Mouse (Mus musculus) kidney, adult 2 months (tissue): ENCODE data around the gene Zfp109. TPM values are rescaled to one million over a fixed set of nuclear protein-coding genes. Genes with fewer than 3 reads are reported as not detected.

Source experiments
- DNase-seq: peaks from one replicate; pipeline ENCODE4 v3.0.0; 2021
- H3K27ac ChIP-seq: fragments of 200-500 bp; 2 replicates; pipeline ENCODE4 v1.5.1; 2012; ENCODE audit warnings: low read depth, low read length, control low read depth, inconsistent platforms; ENCODE audit not compliant: insufficient read depth
- H3K27me3 ChIP-seq: fragments of 200-500 bp; replicated peaks from 2 replicates; pipeline ENCODE4 v1.6.1; 2012; ENCODE audit warnings: mild to moderate bottlenecking, moderate library complexity, low read length, inconsistent platforms; ENCODE audit not compliant: control insufficient read depth, insufficient read depth
- H3K36me3 ChIP-seq: fragments of 200-500 bp; 2 replicates; pipeline ENCODE4 v1.6.1; 2012; ENCODE audit warnings: mild to moderate bottlenecking, moderate library complexity, low read length, inconsistent platforms; ENCODE audit not compliant: control insufficient read depth, insufficient read depth
- H3K4me1 ChIP-seq: fragments of 200-500 bp; 2 replicates; pipeline ENCODE4 v1.6.1; 2011; ENCODE audit warnings: low read length; ENCODE audit not compliant: control insufficient read depth, insufficient read depth
- H3K4me3 ChIP-seq: fragments of 200-500 bp; 2 replicates; pipeline ENCODE4 v1.5.1; 2011; ENCODE audit warnings: mild to moderate bottlenecking, low read depth, low read length, control low read depth; ENCODE audit not compliant: insufficient read depth
- CTCF ChIP-seq: fragments of 200-500 bp; conservative IDR thresholded peaks from 2 replicates; pipeline ENCODE4 v1.5.1; 2011; ENCODE audit warnings: low read depth, mild to moderate bottlenecking, control low read depth, low read length, moderate library complexity, mixed read lengths; ENCODE audit not compliant: insufficient read depth, insufficient read length
- POLR2A ChIP-seq: fragments of 200-500 bp; IDR thresholded peaks from one replicate; pipeline ENCODE4 v1.6.1; 2011; ENCODE audit warnings: low read depth, low read length, control low read depth
- WGBS: fragments of 180-500 bp; shearing (Covaris S2); methylation state at CpG from one replicate; pipeline ENCODE4 v1.1.7; 2018; 5-methylcytosine and 5-hydroxymethylcytosine counted together
- polyA plus RNA-seq: library from polyadenylated mRNA; depleted of rRNA; stranded (reverse); fragments of >200 nt; gene quantifications from 2 replicates; pipeline ENCODE4 v1.2.3, GENCODE M21; 2012

Zfp109 gene
- polyA plus RNA-seq, 1 experiment = 1.9 TPM

- DNase-seq = no peak
- Histone ChIP-seq H3K27me3 (no peaks in the 10 kb centered on the region), H3K36me3 (peaks cover 5% of the 10 kb centered on the region), H3K27ac (no peak overlapping the region), H3K4me3 (no peak overlapping the region), H3K4me1 (peaks cover 3% of the 10 kb centered on the region; the same call in 1 of the 2 replicates)
- WGBS = 96% methylated on average over 6 of the region's 6 CpGs
- TF ChIP-seq POLR2A (no peak), CTCF (no peak)
These were observed 33.8 kb upstream of the Zfp109 start for GRCm38 (mm10) chr7:24271191-24271590.

GRCm38 (mm10) chr7:24270288-24270672 is 32.9 kb upstream of the Zfp109 start, which contains the start of gene Zfp93:
Zfp93 (plus strand) TSS chr7:24270420.
- H3K4me1 ChIP-seq = peaks cover 3% of the 10 kb centered on the region; the same call in 1 of the 2 replicates
- H3K27me3 ChIP-seq = no peaks in the 10 kb centered on the region
- TF ChIP-seq CTCF = no peak
- TF ChIP-seq POLR2A = peak; percentile 33
- peak within 1 kb of the TSS; percentile 77 for H3K27ac ChIP-seq
- peak; percentile 94 for DNase-seq
- under 1% methylated on average over 12 of the region's 12 CpGs for WGBS
- peaks cover 5% of the 10 kb centered on the region for H3K36me3 ChIP-seq
- peak within 1 kb of the TSS; percentile 86 for H3K4me3 ChIP-seq

DNA sequence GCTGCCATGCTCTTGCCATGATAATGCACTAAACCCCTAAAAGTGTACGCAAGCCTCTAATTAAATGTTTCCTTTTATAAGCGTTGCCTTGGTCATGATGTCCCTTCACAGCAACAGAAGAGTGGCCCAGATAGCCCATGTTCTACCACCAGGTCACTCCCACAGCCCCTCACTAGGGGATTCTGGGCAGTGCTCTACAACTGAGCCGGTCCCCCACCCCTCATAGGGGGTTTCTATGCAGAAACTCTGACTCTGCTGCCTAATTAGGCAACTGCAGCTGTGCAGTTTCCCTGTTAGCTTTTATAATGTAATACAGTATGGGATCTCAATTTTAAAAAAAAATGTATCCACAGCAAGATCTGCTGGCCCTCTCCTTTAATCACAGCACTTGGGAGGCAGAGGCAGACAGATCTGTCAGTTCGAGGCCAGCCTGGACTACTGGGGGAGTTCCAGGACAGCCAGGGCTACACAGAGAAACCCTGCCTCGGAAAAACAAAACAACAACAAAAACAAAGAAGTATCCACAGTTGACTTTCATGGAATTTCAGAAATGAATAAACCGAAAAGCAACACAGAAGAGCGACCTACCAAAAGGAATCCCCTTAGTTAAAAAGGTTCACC is 32.4 kb upstream of the Zfp109 start:
- peaks cover 3% of the 10 kb centered on the region; the same call in 1 of the 2 replicates for H3K4me1 ChIP-seq
- H3K4me3 ChIP-seq = peak overlapping the region; percentile 86
- TF ChIP-seq CTCF (no peak), POLR2A (no peak)
- H3K27ac ChIP-seq = no peak overlapping the region
- no peak for DNase-seq
- 33% methylated on average over 7 of the region's 7 CpGs for WGBS
- peaks cover 2% of the 10 kb centered on the region for H3K36me3 ChIP-seq
- no peaks in the 10 kb centered on the region for H3K27me3 ChIP-seq

DNA sequence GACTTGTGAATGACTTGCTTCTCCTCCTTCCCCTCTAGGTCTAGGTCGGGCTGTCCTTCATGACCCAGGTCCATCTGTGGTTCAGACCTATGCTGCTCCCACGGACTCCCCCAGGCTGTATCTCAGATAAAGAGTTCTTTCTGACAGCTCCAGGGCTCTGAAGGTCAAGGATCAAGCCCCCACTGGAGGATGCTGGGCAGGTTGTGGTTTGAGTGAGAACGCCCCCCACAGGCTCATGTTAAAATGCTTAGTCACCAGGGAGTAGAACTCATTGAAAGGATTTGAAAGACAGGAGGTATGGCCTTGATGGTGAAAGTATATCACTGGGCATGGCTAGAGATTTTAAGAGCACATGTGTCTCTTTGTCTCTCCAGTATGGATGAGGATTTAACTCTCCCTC is 31.9 kb upstream of the Zfp109 start:
- WGBS = 76% methylated on average over 3 of the region's 3 CpGs
- no peaks in the 10 kb centered on the region for H3K27me3 ChIP-seq
- no peaks in the 10 kb centered on the region for H3K36me3 ChIP-seq
- no peak overlapping the region for H3K4me3 ChIP-seq
- no peak for DNase-seq
- peaks cover 3% of the 10 kb centered on the region; the same call in 1 of the 2 replicates for H3K4me1 ChIP-seq
- TF ChIP-seq POLR2A (no peak), CTCF (no peak)
- no peak overlapping the region for H3K27ac ChIP-seq

- Histone ChIP-seq H3K4me3 (no peak overlapping the region), H3K27ac (no peak overlapping the region), H3K36me3 (no peaks in the 10 kb centered on the region), H3K4me1 (peaks cover 3% of the 10 kb centered on the region; the same call in 1 of the 2 replicates), H3K27me3 (no peaks in the 10 kb centered on the region)
- 77% methylated on average over 24 of the region's 24 CpGs for WGBS
- no peak for DNase-seq
- no peak for TF ChIP-seq CTCF
- TF ChIP-seq POLR2A = no peak
These were observed 31.1 kb upstream of the Zfp109 start for GRCm38 (mm10) chr7:24268176-24269155.

GRCm38 (mm10) chr7:24260000-24260312 is 22.6 kb upstream of the Zfp109 start:
- no peak for DNase-seq
- 95% methylated on average over 4 of the region's 4 CpGs for WGBS
- Histone ChIP-seq H3K4me3 (no peak overlapping the region), H3K36me3 (no peaks in the 10 kb centered on the region; the same call in 1 of the 2 replicates), H3K27me3 (no peaks in the 10 kb centered on the region), H3K4me1 (peaks cover 3% of the 10 kb centered on the region; the same call in 1 of the 2 replicates), H3K27ac (no peak overlapping the region)
- TF ChIP-seq CTCF (no peak), POLR2A (no peak)
